Mouse (Mus musculus) cerebellum, adult (tissue): ENCODE results near the gene Timp2.
"Not testable (repeated sequence)": the region's sequence is repeated elsewhere in the genome, so short reads cannot be mapped to it uniquely, and the experiment has no call there.

ENCODE experiments used
- ATAC-seq: cut with Nextera tagmentation; 2 replicates; pipeline ENCODE4 v1.9.2; 2017; ENCODE audit warnings: mild to moderate bottlenecking, moderate library complexity, mixed read lengths; ENCODE audit not compliant: insufficient number of reproducible peaks, low FRiP score, low TSS enrichment

Gene Timp2

GRCm38 (mm10) chr11:118303959-118304358, 51.6 kb downstream of the Timp2 start:
- not testable (repeated sequence) for ATAC-seq

- no peak for ATAC-seq
Measured at GRCm38 (mm10) chr11:118298810-118299209, 56.7 kb downstream of the Timp2 start.

DNA sequence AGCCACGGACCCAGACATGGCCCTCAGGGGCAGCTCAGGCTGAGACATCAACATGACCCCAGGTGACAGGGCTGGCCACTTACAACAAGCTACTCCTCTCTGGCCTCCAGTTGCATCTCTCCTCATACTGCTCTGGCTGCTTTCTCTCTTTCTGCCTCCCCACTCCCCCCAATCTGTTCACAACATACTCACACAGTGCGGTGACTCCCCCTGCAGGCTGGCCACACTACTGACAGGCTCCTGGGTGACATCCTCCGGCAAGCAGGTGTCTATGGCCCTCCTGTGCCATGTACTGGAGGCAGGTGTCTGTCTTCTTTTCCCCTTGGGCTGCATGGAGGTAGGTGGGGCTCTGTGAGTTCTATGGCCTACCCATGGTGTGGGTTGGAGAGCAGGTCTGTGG, 57.6 kb downstream of the Timp2 start:
- ATAC-seq: no peak; the same call in 1 of the 2 replicates

- ATAC-seq: no peak
Measured at GRCm38 (mm10) chr11:118295026-118295425, 60.5 kb downstream of the Timp2 start.

DNA sequence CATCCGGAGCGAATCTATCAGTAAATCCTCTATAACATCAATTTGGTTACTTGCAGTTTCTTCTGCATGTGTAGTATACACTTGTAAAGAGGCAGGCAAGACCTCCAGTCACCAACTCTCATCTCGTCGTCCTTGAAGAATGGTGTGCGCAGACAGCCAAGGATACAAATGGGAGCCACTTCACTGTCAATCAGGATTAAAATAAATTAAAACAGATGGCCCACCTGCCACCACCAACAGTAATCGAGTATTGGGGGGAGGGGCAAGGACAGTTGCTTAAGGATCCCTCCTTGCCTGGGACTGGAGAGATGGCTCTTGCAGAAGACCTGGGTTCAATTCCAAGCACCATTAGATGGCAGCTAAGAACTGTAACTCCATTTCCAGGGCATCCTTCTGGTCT, 62.9 kb downstream of the Timp2 start:
- no peak for ATAC-seq

DNA sequence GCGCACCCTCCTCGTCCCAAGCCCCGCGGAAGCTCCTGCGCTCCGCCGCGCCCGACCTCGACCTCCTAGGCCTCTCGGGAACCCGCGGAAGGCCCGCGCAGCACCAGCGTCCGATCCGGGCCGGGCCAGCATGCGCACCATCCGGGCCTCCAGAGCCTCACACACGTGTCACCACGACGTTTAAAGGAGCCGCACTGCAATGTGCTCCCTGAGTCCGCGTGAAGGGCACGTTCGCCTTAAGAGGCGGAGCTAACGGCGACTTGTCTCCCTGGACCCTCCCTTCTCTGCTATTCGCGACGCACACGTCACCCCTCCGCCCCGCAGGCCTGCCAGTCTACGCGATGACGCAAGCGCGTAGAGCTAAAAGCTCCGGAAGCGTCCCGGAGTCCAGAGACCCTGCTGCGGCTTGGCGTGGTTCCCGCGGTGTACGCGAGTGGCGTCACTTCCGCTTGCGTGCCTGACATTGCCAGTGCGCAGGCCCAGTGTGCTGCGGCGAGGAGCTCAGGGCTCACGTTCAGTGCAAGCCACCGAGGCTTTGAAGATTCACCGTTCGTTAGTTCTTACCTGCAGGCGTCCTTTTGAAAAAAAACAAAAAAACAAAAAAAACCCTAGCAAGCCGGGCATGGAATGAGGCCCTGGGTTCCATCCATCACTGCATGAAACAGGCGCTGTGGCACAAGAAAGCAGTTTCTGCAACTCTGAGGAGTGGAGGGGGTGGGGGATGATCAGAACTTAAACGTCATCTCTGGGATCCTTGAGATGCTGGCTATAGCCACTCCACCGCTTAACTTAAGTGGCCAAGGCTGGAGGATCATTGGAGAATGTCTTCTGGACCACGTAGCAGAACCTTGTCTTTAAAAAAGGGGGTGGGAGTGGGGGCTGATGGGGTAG, 65.3 kb downstream of the Timp2 start, which contains the start of gene Usp36:
Gene Usp36 (minus strand): TSS at position 246 of the 891 bp plus-strand sequence.
- peak; percentile 97 for ATAC-seq

GRCm38 (mm10) chr11:118289562-118289961, 66.0 kb downstream of the Timp2 start:
- ATAC-seq: 0 out of 2 replicates have a peak, but pooled peaks have one; percentile 34

- no peak for ATAC-seq
Measured at GRCm38 (mm10) chr11:118289037-118289511, 66.5 kb downstream of the Timp2 start.

GRCm38 (mm10) chr11:118287573-118287972, 68.0 kb downstream of the Timp2 start:
- ATAC-seq: no peak

- ATAC-seq: no peak
Measured at GRCm38 (mm10) chr11:118286434-118286833, 69.1 kb downstream of the Timp2 start.

- ATAC-seq: no peak
Measured at GRCm38 (mm10) chr11:118285791-118286190, 69.7 kb downstream of the Timp2 start.

GRCm38 (mm10) chr11:118280218-118280617, 75.3 kb downstream of the Timp2 start:
- no peak for ATAC-seq

DNA sequence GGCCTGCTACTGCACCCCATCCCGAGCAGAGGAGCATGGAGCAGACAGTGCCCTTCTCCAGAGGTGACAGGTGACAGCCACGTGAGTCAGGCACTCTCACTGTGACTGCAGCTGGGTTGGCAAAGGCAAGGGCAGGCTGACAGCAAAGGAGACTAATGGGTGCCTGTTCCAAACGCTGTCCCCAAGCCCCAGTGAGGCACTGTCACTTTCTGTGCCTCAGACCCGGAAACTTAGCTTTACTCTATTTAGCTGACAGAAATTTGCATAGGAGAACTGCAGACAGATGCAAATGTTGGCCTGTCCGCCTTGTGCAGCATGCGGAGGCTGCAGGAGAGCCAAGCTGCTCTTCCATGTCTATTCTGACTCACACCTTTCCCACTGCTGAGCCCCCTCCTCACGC, 79.2 kb downstream of the Timp2 start:
- no peak for ATAC-seq

GRCm38 (mm10) chr11:118275092-118275491, 80.4 kb downstream of the Timp2 start:
- no peak for ATAC-seq

- ATAC-seq: no peak
Measured at GRCm38 (mm10) chr11:118269827-118270226, 85.7 kb downstream of the Timp2 start.

DNA sequence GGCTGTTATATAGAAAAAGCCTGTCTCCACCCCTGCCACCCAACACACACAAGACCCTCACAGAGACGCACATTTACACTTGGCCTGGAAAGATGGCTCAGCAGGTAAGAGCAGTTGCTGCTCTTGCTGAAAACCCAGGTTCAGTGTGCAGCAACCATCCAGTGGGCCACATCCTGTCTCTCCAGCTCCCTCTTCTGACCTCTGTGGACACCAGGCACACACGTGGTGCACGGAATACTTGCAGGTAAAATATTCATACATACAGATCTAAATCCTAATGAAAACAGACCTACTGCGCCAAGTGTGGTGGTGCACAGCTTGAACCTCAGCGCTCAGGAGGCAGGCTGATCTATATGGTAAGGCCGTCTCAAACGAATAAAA, 88.9 kb downstream of the Timp2 start:
- no peak for ATAC-seq

DNA sequence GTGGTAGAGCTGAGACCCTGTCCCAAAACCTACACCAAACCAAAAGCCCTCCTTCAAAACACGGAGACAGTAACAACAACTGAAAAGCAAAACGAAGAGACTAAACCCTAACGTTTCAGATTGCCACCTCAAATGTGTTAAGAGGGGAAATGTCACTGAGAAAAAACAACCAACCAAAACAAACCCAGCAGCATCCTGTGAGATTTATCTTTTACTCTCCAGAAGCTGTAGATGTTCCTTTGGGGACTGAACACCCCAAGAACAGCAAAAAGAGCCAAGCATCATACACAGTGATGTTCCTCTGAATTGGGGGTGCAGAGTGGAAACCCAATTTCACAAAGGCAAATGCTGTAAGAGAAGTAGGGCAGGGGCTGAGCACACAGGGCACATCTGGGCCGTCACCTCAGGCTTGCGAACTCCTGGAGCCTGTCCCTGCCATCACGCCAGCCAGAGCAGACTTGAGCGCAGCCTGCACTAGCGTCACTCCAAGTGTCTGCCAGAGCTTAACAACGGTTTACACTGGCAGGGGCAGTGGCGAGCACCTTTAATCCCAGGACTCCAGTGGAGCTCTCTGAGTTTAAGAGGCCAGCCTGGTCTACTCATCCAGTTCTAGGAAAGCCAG, 89.4 kb downstream of the Timp2 start:
- ATAC-seq: no peak

DNA sequence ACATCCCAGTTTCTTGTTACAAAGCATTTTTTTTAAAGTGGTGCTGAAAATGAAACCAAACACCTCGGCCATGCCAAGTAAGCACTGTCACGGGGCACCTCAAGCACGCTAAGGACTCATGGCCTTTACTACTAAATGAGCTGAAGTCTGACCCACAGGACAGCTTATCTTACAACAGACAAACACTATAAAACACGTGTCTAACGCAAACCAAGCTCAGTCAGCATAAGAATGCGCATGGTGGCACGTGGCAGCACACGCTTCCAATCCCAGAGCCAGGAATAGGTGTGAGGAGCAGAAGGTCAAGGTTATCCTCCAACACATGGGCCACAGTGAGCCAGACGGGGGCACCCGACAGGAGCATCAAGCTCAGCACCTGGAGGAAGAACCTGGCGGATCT, 89.9 kb downstream of the Timp2 start:
- no peak for ATAC-seq

- ATAC-seq: no peak
Measured at GRCm38 (mm10) chr11:118263146-118263545, 92.4 kb downstream of the Timp2 start.

GRCm38 (mm10) chr11:118260081-118260480, 95.5 kb downstream of the Timp2 start:
- no peak for ATAC-seq

DNA sequence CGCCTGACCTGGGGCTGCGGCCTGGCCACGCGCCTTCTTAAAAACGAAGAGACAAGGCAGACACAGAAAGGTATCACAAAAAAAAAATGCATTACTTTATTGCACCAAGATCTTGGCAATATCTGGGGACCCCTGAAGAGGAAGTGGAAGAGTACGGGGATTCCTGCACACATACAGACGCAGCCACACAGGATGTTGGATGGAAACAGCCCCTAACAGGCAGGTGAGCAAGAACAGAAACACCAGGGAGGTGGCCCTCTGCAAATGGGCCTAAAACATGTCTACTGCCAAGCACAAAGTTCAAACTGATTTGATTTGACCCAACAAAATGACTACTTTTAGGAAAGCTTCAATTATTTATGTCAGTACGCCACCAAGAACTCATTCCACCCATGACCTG, 96.0 kb downstream of the Timp2 start:
- no peak for ATAC-seq
